Mouse (Mus musculus): ENCODE data around the gene Gm49380.
"Not testable (repeated sequence)": the region's sequence is repeated elsewhere in the genome, so short reads cannot be mapped to it uniquely, and the experiment has no call there.

Gm49380 gene

DNA sequence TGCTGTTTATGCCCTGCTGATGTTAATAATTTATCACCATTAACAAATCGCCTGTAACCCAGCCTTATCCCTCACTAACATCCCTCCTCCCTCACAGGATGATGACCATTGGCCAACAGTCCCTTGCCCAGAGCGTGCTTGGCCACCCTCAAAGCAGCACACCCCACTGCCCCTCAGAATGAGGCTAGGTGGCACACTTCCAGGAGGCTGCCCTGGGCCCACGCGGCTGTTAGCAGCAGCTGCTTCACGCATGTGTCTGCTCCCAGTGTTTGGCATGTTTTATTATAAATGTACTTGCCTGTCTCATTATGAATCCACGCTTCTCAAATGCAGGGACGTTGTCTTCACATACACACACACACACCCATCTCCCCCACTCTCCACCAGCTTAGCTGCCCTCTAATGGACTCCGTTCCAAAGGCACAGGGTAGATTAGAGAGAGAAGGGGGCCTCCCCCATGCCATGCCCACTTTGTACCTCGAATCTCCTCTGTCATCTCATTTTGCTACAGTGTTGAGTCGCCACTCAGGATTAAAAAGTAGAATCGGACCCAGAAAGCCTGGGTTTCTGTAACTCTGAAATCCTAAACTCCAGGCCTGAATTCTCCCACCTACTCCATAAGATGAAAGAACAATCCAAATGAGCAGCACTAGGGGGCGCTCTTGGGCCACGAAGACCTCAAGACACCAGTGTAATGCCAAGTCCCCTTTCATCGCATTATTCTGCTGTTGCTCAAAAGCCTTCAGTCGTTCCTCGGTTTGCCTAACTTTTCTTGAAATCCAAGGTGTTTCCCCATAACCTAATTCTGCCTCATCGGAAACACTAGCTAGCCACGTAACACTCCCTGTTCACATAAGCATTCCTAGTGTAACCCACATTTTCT lies 12.5 kb upstream of the Gm49380 start:
- peak; percentile 71 to 82 for DNase-seq (ENCODE audit: low spot score in 2 of 2)

DNA sequence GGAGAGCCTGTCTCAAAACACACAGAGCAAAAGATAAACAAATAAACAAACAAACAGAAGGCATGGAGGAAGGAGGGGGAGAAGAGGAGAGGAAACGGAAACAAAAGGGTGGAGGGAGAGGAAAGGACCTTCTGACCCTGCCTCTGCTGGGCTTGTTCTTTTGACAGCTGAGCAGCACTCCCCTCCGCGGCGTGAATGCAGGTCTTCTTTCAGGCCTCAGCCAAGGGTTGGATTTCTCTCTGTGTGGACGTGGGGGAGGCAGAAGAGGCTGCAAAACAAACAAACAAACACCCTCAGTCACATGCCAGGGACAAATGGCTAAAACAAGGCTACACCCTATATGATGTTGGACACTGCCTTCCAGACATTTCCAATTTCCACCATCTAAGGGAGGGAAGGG lies 11.7 kb upstream of the Gm49380 start:
- no peak for DNase-seq (ENCODE audit: low spot score in 2 of 2)

DNA sequence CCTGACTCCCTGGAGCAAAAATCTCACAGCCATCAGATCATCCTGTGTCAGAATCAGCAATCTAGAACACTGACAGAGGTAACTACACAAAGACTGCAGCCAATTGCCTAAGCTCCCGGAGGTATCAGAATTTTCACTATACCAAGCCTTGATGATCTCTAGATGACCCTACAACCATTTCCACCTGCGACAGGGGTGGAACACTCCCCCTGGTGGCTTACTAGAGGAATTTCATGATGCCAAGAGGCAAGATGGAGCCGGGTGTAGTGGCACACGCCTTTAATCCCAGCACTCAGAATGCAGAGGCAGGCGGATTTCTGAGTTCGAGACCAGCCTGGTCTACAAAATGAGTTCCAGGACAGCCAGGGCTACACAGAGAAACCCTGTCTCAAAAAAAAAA lies 11.0 kb upstream of the Gm49380 start:
- no peak for DNase-seq (ENCODE audit: low spot score in 2 of 2)

DNA sequence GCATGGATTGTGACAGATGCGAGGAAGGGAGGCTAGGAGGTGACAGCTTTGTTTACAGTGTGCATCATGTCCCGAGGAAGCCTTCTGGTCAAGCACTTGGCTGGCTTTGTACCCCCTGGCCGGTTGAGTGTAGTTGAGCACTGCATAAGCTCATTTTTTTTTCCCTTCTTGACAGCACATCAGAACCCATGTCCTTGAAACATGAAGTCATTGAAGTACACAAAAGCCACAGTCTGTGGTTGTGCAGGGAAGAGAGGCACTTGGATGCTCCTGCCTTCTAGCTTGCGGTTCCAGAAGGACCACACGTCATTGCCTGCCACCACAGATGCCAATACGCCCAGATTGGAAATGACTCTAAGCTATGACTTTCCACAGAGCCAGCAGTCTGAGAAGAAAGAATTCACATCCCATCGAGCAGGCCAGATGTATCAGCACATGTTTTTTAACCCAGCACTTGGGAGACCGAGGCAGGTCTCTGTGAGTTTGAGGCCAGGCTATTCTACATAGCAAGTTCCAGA lies 6.7 kb upstream of the Gm49380 start:
- DNase-seq (ENCODE audit: low spot score in 2 of 2): no peak

DNA sequence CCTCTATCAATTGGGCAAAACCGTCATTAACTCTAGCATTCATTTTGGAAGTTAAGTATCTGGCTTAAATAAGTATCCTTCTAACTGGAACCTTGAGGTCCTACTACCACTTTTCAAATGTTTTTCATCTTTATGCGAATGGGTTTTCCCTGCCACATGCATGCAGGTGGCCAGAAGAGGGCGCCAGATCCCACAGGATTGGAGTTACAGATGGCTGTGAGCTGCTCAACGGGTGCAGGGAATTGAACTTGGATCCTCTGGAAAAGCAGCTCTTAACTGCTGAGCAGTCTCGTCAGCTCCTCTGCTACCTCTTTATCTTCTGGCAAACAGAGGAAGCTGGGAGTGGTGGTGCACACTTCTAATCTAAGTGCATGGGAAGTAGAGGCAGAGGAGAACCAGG lies 5.7 kb upstream of the Gm49380 start:
- no peak for DNase-seq (ENCODE audit: low spot score in 2 of 2)

DNA sequence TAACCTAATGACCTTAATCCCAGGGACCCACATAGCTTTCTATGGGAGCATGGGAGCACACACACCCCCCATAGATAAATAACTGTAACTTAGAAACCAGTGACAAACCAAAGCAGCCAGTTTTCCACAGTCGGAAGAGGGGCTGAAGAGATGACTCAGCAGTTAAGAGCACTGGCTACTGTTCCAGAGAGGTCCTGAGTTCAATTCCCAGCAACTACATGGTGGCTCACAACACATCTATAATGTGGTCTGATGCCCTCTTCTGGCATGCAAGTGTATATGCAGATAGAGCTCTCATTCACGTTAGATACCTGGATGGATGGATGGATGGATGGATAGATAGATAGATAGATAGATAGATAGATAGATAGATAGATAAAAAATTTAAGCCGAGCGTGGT lies 2.9 kb upstream of the Gm49380 start:
- no peak for DNase-seq (ENCODE audit: low spot score in 2 of 2)

DNA sequence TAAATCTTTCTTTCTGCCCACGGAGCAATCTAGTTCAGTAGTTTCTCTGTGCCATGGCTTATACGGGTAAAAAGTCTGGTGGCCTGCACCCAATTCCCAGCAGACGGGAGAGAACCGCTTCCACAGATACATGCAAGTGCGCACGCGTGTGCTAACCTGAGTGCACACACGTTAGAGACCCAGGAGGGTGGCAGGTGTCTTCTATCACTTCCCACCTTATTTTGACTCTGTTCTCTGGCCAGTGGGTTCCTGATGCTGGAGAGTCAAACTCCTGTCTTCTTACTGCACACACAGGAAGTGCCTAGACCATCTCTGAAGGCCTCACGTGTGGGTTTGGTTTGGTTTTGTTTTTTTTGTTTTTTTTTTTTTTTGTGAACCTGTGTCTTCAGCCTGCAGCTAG lies 2.3 kb upstream of the Gm49380 start:
- DNase-seq (ENCODE audit: low spot score in 2 of 2): no peak

DNA sequence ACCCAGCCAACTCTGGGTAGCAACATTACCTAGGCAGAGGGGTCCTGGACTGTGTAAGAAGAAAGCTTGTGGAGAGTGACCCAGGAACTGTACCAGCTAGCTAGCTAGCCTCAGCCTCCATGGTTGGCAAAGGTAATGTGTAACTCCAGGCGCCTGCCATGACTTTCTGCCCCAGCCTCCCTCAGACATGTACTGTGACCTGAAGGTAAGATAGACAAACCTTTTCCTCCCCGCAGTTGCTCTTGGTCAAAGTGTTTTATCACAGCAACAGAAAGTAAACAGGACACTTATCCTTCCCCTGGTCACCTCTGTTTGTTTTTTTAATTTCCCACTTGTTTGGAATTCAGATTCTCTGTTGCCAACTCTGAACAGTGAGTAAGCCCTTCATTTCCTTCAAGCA lies 1.2 kb upstream of the Gm49380 start:
- no peak for DNase-seq (ENCODE audit: low spot score in 2 of 2)

DNA sequence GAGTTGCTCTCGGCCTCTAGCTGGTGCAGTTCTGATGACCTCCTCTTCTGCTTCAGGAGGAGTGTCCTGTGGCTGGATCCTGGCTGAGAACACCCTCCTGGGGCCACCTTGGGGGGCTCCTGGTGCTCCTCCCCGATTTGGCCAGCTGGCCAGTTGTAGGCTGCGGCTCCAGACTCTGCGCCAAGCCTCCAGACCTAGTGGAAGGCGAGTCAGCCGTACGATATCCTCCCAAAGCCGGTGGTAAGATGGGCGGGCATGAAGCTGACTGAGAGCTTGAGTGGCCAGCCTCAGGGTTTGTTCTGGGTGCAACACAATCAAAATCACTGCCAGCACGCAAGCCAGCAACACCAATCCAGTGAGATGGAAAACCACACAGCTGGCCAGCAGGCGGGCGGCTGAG lies 1.4 kb downstream of the Gm49380 start:
- not testable (repeated sequence) for DNase-seq (ENCODE audit: low spot score in 2 of 2)

DNA sequence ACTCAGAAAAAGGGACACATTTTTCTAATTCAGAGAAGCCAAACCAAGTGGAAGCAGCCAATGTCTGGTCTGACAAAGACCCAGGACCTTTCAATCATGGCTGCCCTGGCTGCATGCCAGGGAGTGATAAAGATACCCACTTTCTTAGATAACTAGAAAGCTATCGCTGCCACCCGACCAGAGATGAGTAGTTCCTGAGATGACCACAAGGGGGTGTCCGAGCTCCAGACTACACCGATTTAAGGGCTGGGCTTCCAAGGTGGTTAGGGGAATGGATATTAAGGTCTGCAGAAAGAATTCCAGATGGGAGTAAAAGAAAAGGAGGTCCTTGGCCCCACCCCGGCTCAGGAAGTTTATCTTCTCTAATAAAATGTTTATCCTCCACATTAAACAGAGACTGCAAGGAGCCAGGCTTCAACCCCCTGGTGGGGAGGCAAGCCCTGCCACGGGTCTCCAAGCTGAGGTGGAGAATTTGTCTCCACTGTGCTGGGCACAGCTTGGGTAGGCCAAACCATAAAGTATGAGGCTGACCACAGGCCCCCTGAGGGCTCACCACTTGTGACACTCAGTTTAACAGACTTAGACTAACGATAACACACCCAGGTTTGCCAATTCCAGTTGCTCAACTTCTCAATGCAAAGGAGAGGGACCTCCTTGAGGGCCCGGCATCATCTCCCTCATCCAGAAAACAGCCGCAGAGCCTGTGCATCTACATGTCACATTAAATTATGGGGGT lies 3.8 kb downstream of the Gm49380 start:
- peak in 1 of 2 experiments; percentile 77 for DNase-seq (ENCODE audit: low spot score in 2 of 2)

DNA sequence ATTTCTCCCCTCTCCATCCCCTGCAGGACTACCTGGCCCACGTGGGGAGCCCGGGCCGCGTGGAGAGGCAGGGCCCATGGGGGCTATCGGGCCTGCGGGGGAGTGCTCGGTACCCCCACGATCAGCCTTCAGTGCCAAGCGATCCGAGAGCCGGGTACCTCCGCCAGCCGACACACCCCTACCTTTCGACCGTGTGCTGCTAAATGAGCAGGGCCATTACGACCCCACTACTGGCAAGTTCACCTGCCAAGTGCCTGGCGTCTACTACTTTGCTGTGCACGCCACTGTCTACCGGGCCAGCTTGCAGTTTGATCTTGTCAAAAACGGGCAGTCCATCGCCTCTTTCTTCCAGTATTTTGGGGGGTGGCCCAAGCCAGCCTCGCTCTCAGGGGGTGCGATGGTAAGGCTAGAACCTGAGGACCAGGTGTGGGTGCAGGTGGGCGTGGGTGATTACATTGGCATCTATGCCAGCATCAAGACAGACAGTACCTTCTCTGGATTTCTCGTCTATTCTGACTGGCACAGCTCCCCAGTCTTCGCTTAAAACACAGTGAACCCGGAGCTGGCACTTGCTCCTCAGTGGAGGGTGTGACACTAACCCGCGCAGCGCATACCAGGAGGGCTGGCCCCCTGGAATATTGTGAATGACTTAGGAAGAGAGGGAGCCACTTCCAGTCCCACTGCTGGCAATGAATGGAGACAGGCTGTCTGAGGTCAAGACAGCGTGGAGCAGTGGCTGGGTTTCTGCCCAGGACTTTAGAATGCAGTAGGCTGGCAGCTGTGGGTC lies 4.8 kb downstream of the Gm49380 start:
- no peak for DNase-seq (ENCODE audit: low spot score in 2 of 2)

DNA sequence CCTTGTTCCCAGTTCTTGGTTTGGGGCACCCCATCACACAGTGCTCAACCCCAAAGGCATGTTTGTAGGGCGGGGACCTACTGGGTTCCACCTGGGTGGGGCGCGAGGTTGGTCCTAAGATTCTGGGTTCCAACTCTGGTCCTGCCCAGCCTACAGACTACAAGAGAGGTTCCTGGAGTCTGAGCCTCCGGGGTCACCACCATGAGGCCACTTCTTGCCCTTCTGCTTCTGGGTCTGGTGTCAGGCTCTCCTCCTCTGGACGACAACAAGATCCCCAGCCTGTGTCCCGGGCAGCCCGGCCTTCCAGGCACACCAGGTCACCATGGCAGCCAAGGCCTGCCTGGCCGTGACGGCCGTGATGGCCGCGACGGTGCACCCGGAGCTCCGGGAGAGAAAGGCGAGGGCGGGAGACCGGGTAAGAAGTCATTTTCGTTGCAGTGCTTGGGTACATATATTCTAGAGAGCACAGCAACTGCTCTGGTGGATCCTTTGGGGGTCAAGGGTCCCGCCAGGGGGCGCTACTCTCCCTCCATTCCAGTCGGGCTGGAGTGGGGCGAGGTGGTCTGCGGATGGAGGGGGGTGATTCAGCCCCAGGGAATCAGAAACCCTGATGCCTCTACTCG lies 5.6 kb downstream of the Gm49380 start:
- peak in 1 of 2 experiments; percentile 48 for DNase-seq (ENCODE audit: low spot score in 2 of 2)

DNA sequence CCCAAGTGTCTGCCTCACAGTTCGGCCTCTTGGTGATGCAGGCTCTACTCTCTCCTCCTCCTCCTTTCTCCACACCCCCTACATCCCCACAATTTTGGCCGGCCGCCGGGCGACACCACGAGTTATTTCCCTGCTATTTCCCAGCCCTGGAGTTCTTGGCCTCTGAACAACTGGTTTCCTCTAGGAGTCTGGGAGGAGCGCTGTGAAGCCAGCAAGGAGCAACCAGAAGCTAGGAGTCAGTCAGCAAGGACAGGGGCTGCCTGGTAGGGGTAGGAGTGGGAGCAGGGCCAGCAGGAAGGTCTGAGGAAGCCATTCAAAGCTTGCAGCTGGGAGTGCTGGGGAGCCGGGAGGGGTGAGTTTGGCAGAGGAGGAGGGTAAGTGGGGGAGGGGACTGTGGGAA lies 6.2 kb downstream of the Gm49380 start, which contains the start of gene C1qtnf5:
C1qtnf5 (plus strand) TSS at position 136 of the 400 bp plus-strand sequence.
- peak; percentile 78 to 81 for DNase-seq (ENCODE audit: low spot score in 2 of 2)

DNA sequence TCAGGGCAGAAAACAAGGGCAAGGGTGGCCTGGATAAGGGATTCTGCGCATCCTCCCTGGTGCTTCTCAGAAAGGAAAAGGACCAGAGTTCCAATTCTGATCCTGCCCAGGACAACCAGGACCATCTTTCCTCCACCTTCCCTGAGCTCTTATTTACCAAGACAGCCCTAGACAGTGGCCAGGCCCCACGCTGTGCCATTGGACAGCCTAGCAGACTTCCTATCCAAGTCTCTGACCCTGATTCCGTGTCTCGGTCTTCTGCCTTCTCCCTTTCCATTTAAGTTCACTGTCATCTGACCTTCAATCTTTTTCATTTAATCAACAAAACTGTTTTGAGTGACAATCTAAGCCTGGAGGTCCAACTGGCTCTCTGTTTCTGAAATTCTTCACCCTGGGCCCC lies 6.7 kb downstream of the Gm49380 start:
- DNase-seq (ENCODE audit: low spot score in 2 of 2): no peak

DNA sequence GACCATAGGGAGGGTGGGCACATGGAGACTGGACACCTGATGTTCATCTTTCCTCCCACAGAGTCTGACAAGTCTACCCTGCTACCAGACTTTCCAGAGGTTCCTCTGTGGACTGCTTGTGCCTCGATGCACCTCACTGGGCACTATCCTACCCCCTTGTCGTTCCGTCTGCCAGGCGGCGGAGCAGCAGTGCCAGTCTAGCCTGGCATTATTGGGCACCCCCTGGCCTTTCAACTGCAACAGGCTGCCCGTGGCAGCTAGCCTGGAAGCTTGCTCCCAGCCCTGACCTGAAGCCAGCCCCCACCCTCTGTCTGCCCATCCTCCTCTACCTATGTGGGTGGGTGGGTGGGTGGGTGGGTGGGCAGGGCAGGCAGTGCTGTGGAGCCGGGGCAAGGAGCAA lies 7.1 kb downstream of the Gm49380 start:
- no peak for DNase-seq (ENCODE audit: low spot score in 2 of 2)

DNA sequence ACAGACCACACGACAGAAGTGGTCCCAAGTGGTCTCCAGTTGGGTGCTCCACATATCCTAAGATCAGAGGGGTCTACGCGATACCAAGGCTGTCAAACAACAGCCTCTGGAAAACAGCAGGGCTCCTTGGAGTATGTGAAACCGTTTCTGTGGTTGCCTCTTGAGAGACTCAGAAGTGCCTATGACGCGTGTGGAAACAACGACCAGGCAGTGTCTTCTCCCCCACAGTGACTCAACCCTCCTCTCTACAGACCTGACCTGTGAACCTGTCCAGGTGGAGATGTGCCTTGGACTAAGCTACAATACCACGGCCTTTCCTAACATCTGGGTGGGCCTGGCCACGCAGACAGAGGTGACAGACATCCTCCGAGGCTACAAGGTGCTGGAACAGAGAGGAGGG lies 7.5 kb downstream of the Gm49380 start:
- no peak for DNase-seq (ENCODE audit: low spot score in 2 of 2)

DNA sequence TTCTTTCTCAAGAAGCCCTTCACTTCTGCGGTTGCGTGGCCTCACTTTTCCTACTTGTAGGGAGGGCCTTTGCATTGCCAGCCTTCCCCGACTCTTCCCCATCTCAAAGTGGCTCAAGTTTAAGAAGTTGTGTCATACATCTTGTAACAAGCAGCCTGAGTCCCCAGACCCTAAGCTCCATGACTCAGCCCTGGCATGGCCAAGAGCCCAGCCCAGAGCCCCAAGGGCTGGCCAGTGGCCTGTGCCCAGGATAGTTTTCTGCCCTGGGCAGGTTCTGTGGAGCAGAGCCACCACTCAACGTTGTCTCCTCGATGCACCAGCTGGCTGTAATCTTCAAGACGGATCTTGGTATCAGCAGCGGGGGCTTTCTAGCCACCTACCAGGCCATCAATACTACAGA lies 8.4 kb downstream of the Gm49380 start:
- DNase-seq (ENCODE audit: low spot score in 2 of 2): no peak

DNA sequence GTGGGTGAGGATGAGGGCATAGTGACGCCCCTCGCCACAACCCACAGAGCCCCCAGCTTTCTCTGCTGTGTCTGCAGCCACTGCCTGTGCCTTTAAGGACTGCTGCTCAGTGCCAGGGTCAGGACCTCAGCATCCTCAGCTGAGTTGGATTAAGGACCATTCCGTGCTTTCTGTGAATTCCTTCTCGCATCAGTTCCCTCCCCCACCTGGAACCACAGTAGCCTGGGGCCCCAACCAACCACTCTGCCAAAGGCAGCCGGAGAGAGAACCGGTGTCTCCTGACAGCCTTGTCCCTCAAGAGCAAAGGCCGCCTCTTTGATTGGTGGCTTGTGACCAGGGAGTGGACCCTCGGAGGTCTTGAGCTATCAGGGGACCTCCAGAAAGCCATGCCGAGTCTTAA lies 11.8 kb downstream of the Gm49380 start, which contains the start of gene Mfrp:
Mfrp (plus strand) TSS at position 240 of the 400 bp plus-strand sequence.
- no peak for DNase-seq (ENCODE audit: low spot score in 2 of 2)

DNA sequence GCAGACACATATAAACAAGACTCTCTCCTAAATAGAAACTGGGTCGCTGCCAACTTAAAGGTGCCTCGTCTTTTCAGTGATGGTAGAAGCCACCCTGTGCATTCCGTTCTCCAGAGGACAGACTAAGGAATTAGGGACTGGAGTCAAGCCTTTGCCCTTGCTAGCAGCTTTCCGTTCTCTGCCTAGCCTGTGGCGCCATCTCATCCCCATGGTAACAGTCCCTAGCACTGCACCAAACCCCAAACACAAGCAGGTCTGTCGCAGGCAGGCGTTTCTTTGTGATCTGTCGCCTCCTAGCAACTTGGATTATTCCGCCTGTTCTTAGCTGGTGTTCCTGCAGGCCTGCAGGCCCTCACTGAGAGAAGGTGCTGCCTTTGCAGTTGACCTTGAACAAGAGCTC lies 16.8 kb downstream of the Gm49380 start:
- DNase-seq (ENCODE audit: low spot score in 2 of 2): no peak

DNA sequence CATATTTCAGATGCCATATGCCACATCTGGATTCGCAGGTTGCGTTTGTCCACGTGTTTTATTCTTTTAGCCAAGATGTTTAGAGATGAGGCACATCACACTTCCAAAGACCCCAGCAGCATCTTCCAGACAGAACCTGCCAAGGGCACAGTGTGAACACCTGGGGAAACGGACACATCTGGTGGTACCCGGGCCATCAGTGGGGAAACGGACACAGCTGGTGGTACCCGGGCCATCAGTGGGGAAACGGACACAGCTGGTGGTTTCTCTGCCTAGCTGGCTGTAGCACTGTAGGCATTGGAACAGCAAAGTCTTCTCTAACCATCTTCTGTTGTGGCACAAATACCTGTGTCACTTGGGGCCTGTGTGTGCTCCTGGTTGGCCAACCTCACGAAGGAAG lies 17.5 kb downstream of the Gm49380 start:
- DNase-seq (ENCODE audit: low spot score in 2 of 2): no peak

DNA sequence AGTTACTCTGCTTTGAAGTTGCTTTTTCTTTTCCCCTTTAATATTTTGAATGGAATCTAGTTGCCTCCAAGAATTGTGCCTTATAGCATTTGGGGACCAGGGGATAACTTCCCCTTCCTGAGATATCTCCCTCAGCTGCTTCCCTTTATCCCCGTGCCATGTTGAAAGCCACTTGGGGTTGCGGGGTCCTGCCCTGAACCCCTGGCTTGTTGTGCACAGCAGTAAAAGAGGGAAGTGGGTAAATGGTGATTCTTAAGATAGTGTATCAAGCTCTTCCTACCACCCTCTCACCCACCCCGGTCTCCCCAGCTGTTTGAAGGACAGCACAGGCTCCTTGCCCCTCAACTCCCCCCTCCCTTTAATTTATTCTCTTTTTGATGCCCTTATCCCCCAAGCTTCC lies 18.6 kb downstream of the Gm49380 start:
- no peak for DNase-seq (ENCODE audit: low spot score in 2 of 2)
